Mouse (Mus musculus) liver, embryonic 16.5 days (tissue): ENCODE measurements at regions not wholly inside any gene's neighbourhood (a gene's known extent, or its start where the extent isn't known, plus 50 kb on each side); places are given as distances from the start of the nearest gene placed in this dataset.

Experiments used
- ATAC-seq: fragments of 200-750 bp; cut with Nextera tagmentation; 2 replicates; pipeline ENCODE4 v1.8.0; 2017; ENCODE audit warnings: low read depth, mild to moderate bottlenecking, moderate number of reproducible peaks, moderate library complexity
- H3K27ac ChIP-seq: fragments of 300-500 bp; sonication (generic); 2 replicates; pipeline ENCODE4 v1.5.1; 2014; ENCODE audit warnings: mild to moderate bottlenecking, low read length
- H3K27me3 ChIP-seq: fragments of 300-500 bp; sonication (generic); 2 replicates; pipeline ENCODE4 v1.6.1; 2014; ENCODE audit warnings: low read depth, low read length, mixed read lengths; ENCODE audit not compliant: control insufficient read depth, insufficient read depth
- H3K36me3 ChIP-seq: fragments of 300-500 bp; sonication (generic); 2 replicates; pipeline ENCODE4 v1.6.1; 2014; ENCODE audit warnings: mild to moderate bottlenecking; ENCODE audit not compliant: control insufficient read depth, insufficient read depth
- H3K4me1 ChIP-seq: fragments of 300-500 bp; sonication (generic); 2 replicates; pipeline ENCODE4 v1.6.1; 2014; ENCODE audit warnings: low read depth, low read length, mixed read lengths; ENCODE audit not compliant: control insufficient read depth
- H3K4me2 ChIP-seq: fragments of 300-500 bp; sonication (generic); 2 replicates; pipeline ENCODE4 v1.6.1; 2014; ENCODE audit warnings: low read depth, low read length, mixed read lengths
- H3K4me3 ChIP-seq: fragments of 300-500 bp; sonication (generic); 2 replicates; pipeline ENCODE4 v1.5.1; 2014; ENCODE audit warnings: low read depth, mild to moderate bottlenecking, low read length
- H3K9ac ChIP-seq: fragments of 300-500 bp; sonication (generic); 2 replicates; pipeline ENCODE4 v1.6.1; 2014; ENCODE audit warnings: low read depth, low read length
- H3K9me3 ChIP-seq: fragments of 300-500 bp; sonication (generic); replicated peaks from 2 replicates; pipeline ENCODE4 v1.6.1; 2016; ENCODE audit warnings: low read length; ENCODE audit not compliant: control insufficient read depth
- WGBS: fragments of 180-500 bp; shearing (Covaris S2); extraction: QIAGEN DNeasy Blood & Tissue Kit; methylation state at CpG from one replicate; pipeline ENCODE4 v1.1.7; 2014; ENCODE audit not compliant: insufficient replicate concordance; 5-methylcytosine and 5-hydroxymethylcytosine counted together

GRCm38 (mm10) chr8:26851871-26852800, 125.0 kb upstream of the Zfp703 start:
- no peaks in the 10 kb centered on the region for H3K36me3 ChIP-seq
- H3K27ac ChIP-seq: no peak overlapping the region
- H3K9ac ChIP-seq: no peak overlapping the region
- 47% methylated on average over 18 of the region's 18 CpGs for WGBS
- no peaks in the 10 kb centered on the region for H3K4me1 ChIP-seq
- no peaks in the 10 kb centered on the region for H3K9me3 ChIP-seq
- H3K27me3 ChIP-seq: no peaks in the 10 kb centered on the region
- no peak for ATAC-seq
- H3K4me2 ChIP-seq: no peak overlapping the region
- no peak overlapping the region for H3K4me3 ChIP-seq

- no peaks in the 10 kb centered on the region for H3K36me3 ChIP-seq
- WGBS: 70% methylated on average over 8 of the region's 8 CpGs
- H3K4me2 ChIP-seq: no peak overlapping the region
- no peak overlapping the region for H3K4me3 ChIP-seq
- H3K4me1 ChIP-seq: no peaks in the 10 kb centered on the region
- H3K27ac ChIP-seq: no peak overlapping the region
- no peak for ATAC-seq
- H3K9me3 ChIP-seq: no peaks in the 10 kb centered on the region
- no peaks in the 10 kb centered on the region for H3K27me3 ChIP-seq
- no peak overlapping the region for H3K9ac ChIP-seq
Observed at GRCm38 (mm10) chr8:26852921-26853320, 124.2 kb upstream of the Zfp703 start.

GRCm38 (mm10) chr8:26854557-26855238, 122.4 kb upstream of the Zfp703 start:
- H3K36me3 ChIP-seq: no peaks in the 10 kb centered on the region
- H3K4me2 ChIP-seq: no peak overlapping the region
- H3K4me1 ChIP-seq: no peaks in the 10 kb centered on the region
- H3K9ac ChIP-seq: no peak overlapping the region
- WGBS: 56% methylated on average over 12 of the region's 12 CpGs
- no peak overlapping the region for H3K27ac ChIP-seq
- no peak for ATAC-seq
- no peak overlapping the region for H3K4me3 ChIP-seq
- H3K9me3 ChIP-seq: no peaks in the 10 kb centered on the region
- no peaks in the 10 kb centered on the region for H3K27me3 ChIP-seq

- no peaks in the 10 kb centered on the region for H3K4me1 ChIP-seq
- H3K27ac ChIP-seq: no peak overlapping the region
- H3K9me3 ChIP-seq: no peaks in the 10 kb centered on the region
- 14% methylated on average over 6 of the region's 6 CpGs for WGBS
- ATAC-seq: no peak
- no peak overlapping the region for H3K9ac ChIP-seq
- no peak overlapping the region for H3K4me2 ChIP-seq
- no peaks in the 10 kb centered on the region for H3K36me3 ChIP-seq
- H3K27me3 ChIP-seq: no peaks in the 10 kb centered on the region
- H3K4me3 ChIP-seq: no peak overlapping the region
Observed at GRCm38 (mm10) chr8:26855256-26855655, 121.9 kb upstream of the Zfp703 start.

GRCm38 (mm10) chr8:26864571-26864970, 112.6 kb upstream of the Zfp703 start:
- no peak for ATAC-seq
- Histone ChIP-seq H3K9me3 (no peaks in the 10 kb centered on the region), H3K4me2 (no peak overlapping the region), H3K36me3 (no peaks in the 10 kb centered on the region), H3K27ac (no peak overlapping the region), H3K27me3 (no peaks in the 10 kb centered on the region), H3K4me1 (no peaks in the 10 kb centered on the region), H3K9ac (no peak overlapping the region), H3K4me3 (no peak overlapping the region)
- WGBS: 81% methylated on average over 2 of the region's 2 CpGs

- Histone ChIP-seq H3K27me3 (no peaks in the 10 kb centered on the region), H3K27ac (no peak overlapping the region), H3K9ac (no peak overlapping the region), H3K9me3 (no peaks in the 10 kb centered on the region), H3K4me1 (no peaks in the 10 kb centered on the region), H3K36me3 (no peaks in the 10 kb centered on the region), H3K4me2 (no peak overlapping the region), H3K4me3 (no peak overlapping the region)
- 57% methylated on average over 10 of the region's 10 CpGs for WGBS
- ATAC-seq: no peak
Observed at GRCm38 (mm10) chr8:26864971-26865370, 112.2 kb upstream of the Zfp703 start.

GRCm38 (mm10) chr8:26868101-26868848, 108.8 kb upstream of the Zfp703 start:
- WGBS: 57% methylated on average over 6 of the region's 6 CpGs
- Histone ChIP-seq H3K9ac (no peak overlapping the region), H3K27me3 (no peaks in the 10 kb centered on the region), H3K4me2 (no peak overlapping the region), H3K27ac (no peak overlapping the region), H3K4me3 (no peak overlapping the region), H3K36me3 (no peaks in the 10 kb centered on the region), H3K4me1 (no peaks in the 10 kb centered on the region), H3K9me3 (peaks cover 2% of the 10 kb centered on the region; the same call in 1 of the 2 replicates)
- no peak for ATAC-seq

- H3K4me2 ChIP-seq: no peak overlapping the region
- H3K27ac ChIP-seq: no peak overlapping the region
- no peak overlapping the region for H3K9ac ChIP-seq
- H3K27me3 ChIP-seq: no peaks in the 10 kb centered on the region
- H3K4me3 ChIP-seq: no peak overlapping the region
- ATAC-seq: no peak
- H3K4me1 ChIP-seq: no peaks in the 10 kb centered on the region
- no peaks in the 10 kb centered on the region for H3K36me3 ChIP-seq
- H3K9me3 ChIP-seq: peaks cover 2% of the 10 kb centered on the region; the same call in 1 of the 2 replicates
- 43% methylated on average over 2 of the region's 2 CpGs for WGBS
Observed at GRCm38 (mm10) chr8:26868849-26869110, 108.3 kb upstream of the Zfp703 start.

GRCm38 (mm10) chr8:26871838-26872237, 105.3 kb upstream of the Zfp703 start:
- no peak overlapping the region for H3K4me3 ChIP-seq
- H3K4me1 ChIP-seq: no peaks in the 10 kb centered on the region
- H3K27ac ChIP-seq: no peak overlapping the region
- H3K36me3 ChIP-seq: no peaks in the 10 kb centered on the region
- H3K4me2 ChIP-seq: no peak overlapping the region
- peaks cover 2% of the 10 kb centered on the region; the same call in 1 of the 2 replicates for H3K9me3 ChIP-seq
- ATAC-seq: no peak
- no peaks in the 10 kb centered on the region for H3K27me3 ChIP-seq
- WGBS: 60% methylated on average over 7 of the region's 7 CpGs
- H3K9ac ChIP-seq: no peak overlapping the region
